Mouse (Mus musculus): ENCODE data around the gene Mettl26.
"Not testable (repeated sequence)": the region's sequence is repeated elsewhere in the genome, so short reads cannot be mapped to it uniquely, and the experiment has no call there.

Gene Mettl26

DNA sequence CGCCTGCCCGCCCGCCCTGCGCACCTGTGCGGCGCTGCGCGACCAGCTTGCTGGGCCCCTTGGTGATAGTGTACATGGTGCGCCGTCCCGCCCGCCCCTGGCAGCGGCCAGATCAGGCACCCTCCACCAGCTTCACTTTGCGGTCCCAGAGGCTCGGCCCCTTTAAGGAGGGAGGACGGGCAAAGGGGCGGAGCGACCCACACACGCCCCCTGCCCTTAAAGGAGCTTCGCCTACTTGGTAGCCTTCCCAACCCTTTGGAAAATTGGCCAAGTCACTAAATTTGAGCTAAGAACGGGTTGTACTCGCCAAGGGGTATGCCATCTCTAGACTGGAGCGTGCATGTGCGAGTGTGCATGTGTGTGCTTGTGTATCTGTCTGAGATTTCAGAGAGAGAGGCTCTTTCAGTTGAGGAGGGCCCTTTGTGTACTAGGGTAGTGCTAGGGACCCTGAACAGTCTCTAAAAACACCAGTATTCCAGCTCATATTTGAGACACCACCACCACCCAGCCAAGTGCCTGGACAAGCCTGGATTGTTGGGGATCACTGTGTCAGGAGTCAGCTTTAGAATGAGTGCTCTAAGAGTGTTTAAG lies 6.2 kb upstream of the Mettl26 start, which contains the start of gene Mcrip2:
Mcrip2 (minus strand) TSS at position 164 of the 591 bp plus-strand sequence.
- DNase-seq (ENCODE audit: low spot score in 2 of 2): peak; percentile 56 to 59

GRCm38 (mm10) chr17:25869498-25869897 lies 5.4 kb upstream of the Mettl26 start:
- DNase-seq (ENCODE audit: low spot score in 2 of 2): no peak

DNA sequence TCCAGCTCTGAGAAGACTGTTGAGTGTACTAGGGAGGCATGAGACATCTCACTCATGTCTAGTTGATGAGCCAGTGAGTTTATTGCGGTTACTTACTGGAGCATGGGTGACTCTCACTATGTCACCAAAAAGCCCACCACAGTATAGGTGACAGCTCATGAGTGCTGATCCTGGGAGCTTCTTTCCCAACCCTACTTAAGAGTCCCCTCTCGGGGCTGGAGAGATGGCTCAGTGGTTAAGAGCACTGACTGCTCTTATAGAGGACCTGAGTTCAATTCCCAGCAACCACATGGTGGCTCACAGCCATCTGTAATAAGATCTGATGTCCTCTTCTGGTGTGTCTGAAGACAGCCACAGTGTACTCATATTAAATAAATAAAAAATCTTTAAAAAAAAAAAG lies 4.9 kb upstream of the Mettl26 start:
- DNase-seq (ENCODE audit: low spot score in 2 of 2): no peak

DNA sequence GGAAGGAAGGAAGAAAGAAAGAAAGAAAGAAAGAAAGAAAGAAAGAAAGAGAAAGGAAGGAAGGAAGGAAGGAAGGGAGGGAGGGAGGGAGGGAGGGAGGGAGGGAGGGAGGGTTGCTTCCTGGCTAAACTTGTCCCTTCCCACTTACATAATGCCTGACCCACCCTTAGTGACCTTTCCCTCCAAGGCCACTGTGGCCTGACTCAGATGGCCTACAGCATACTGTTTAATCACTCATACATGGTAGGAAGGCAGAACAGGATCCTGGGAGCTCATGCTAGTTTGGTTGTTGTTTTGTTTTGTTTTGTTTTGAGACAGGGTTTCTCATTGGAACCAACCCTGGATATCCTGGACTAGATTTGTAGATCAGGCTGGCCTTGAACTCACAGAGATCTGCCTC lies 3.3 kb upstream of the Mettl26 start:
- not testable (repeated sequence) for DNase-seq (ENCODE audit: low spot score in 2 of 2)

DNA sequence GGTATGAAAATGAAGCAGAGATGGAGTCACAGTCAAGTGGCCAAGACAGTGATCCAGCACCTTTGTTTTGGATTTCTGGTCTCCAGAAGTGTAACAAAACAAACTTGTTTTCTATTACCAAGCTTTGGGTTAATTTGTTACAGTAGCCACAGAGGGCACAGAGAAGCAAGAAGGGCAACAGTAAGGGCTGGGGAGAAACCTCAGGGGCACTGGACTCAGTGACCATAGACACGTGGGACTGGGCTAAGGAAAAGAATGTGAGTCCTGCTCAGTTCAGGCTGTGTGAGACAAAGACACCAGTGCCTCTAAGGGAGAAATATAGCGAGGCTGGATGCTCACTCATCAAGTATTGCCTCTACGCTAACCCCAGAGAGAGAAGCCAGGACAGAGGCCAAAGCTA lies 2.2 kb upstream of the Mettl26 start:
- no peak for DNase-seq (ENCODE audit: low spot score in 2 of 2)

- DNase-seq (ENCODE audit: low spot score in 2 of 2): no peak
Observed at GRCm38 (mm10) chr17:25873405-25874147, 1.3 kb upstream of the Mettl26 start.

GRCm38 (mm10) chr17:25874148-25874720 lies 640 bp upstream of the Mettl26 start:
- DNase-seq (ENCODE audit: low spot score in 2 of 2): no peak

- DNase-seq (ENCODE audit: low spot score in 2 of 2): peak; percentile 84 to 85
Observed at GRCm38 (mm10) chr17:25875171-25876136, 580 bp downstream of the Mettl26 start.

DNA sequence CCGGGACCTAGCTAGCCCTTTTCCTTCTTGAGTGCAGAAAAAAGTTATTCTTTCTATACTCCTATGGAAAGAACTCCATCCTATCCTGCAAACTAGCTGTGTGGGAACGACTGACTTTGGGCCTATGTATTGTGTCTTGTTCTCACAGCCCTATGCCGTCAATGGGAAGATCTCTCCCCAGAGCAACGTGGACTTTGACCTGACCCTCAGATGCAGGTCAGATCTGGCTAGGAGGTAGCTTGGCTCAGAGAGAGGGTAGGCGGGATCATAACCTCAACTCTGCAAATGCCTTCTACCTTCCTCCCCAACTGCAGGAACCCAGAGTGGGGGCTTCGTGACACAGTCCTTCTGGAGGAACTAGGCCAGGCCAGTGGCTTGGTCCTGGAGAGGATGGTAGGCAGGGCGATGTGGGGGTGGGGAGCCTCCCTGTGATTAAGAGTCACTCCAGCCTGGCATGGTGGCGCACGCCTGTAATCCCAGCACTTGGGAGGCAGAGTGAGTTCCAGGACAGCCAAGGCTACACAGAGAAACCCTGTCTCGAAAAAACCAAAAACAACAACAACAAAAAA lies 1.6 kb downstream of the Mettl26 start:
- DNase-seq (ENCODE audit: low spot score in 2 of 2): no peak

GRCm38 (mm10) chr17:25877025-25877424 lies 2.2 kb downstream of the Mettl26 start:
- no peak for DNase-seq (ENCODE audit: low spot score in 2 of 2)

GRCm38 (mm10) chr17:25877741-25878610 lies 3.1 kb downstream of the Mettl26 start:
- no peak for DNase-seq (ENCODE audit: low spot score in 2 of 2)

DNA sequence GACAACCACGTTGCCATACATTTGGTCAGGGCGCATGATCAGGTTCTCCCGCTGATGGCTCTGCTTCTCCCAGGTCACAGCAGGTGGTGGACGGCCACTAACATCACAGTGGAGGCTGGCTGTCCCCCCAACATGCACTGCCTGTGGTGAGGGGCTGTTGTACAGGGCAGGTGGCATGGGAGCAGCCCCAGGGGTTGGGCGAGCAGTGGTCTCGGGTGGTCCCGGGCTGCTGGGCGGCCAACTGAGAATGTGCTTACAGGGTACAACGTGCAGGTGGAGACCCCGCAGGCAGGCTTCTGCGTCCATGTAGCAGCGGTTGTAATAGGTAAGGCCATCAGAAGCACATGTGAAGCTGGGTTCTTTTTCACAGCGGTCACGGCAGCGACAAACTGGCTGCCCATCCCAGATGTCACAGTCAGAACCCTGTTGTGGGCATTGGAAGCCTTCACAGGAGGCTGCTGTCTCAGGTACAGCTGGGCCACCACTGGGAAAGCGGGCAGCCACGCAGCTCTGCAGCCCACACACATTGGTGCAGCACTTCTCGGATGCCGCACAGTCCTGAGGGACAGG lies 3.8 kb downstream of the Mettl26 start:
- no peak for DNase-seq (ENCODE audit: low spot score in 2 of 2)

- DNase-seq (ENCODE audit: low spot score in 2 of 2): peak in 1 of 2 experiments; percentile 43
Observed at GRCm38 (mm10) chr17:25879261-25879660, 4.4 kb downstream of the Mettl26 start.

DNA sequence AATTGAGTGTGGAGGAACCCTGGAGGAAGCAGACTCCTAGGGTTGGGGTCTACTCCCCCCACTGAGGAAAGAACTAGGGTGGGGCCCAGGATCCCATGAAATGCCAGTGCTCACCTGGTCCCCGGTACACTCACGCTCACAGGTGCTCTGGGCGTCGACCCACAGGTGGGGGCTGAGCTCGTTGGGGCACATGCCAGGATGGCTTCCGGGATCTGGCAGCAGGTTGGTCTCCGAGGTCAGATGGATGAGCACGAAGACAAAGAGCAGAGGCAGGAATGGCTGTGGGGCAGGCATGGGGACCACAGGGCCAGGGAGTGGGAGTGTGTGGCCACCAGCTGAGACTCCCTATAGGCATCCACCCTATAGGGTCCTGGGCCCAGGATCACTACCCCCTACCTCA lies 4.9 kb downstream of the Mettl26 start:
- DNase-seq (ENCODE audit: low spot score in 2 of 2): no peak

- DNase-seq (ENCODE audit: low spot score in 2 of 2): no peak
Observed at GRCm38 (mm10) chr17:25880196-25880910, 5.5 kb downstream of the Mettl26 start, which contains the start of gene Wfikkn1. TSS of gene Wfikkn1 (minus strand) at chr17:25880858.

GRCm38 (mm10) chr17:25880913-25881641 lies 6.2 kb downstream of the Mettl26 start:
- no peak for DNase-seq (ENCODE audit: low spot score in 2 of 2)

- DNase-seq (ENCODE audit: low spot score in 2 of 2): no peak
Observed at GRCm38 (mm10) chr17:25881691-25882090, 6.8 kb downstream of the Mettl26 start.

DNA sequence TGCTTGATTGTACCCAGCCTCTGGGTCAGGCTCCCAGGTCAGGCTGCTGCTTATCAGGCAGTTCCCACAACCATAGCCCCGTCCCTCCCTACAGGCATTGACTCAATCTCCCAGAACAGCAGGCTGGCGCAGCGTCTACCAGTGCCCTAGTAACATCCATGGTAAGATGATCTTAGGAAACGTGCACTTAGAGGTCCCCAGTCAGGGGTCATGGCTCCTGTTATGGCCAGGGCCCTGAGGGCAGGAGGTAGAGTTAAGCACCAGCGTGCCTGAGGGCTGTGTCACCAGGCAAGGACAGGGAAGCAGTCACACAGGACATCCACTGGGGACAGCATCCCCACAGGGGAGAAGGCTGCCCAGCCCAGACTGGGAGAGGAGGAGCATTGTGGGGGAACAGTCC lies 7.4 kb downstream of the Mettl26 start:
- no peak for DNase-seq (ENCODE audit: low spot score in 2 of 2)

DNA sequence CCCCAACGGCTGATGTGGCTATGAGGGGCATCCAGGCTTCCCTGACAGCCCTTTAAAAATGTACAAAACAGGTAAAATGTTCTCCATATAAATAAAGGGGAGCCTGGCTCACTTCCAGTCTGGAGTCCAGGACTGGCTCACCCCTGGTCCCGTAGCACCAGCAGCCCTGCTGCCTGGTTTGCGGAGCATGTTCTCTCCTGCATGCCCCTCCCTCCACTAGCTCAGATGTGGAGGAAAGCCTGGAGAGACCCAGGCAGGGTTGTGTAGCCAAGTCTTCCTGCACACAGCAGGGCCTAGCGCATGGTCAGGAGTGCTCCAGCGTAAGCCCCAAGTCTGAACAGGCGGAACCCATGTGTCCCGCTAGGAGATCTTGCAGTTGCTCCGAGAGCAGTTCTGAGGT lies 8.4 kb downstream of the Mettl26 start:
- DNase-seq (ENCODE audit: low spot score in 2 of 2): no peak
